Mouse (Mus musculus): ENCODE measurements at regions not wholly inside any gene's neighbourhood (a gene's known extent, or its start where the extent isn't known, plus 50 kb on each side); places are given as distances from the start of the nearest gene placed in this dataset.

DNA sequence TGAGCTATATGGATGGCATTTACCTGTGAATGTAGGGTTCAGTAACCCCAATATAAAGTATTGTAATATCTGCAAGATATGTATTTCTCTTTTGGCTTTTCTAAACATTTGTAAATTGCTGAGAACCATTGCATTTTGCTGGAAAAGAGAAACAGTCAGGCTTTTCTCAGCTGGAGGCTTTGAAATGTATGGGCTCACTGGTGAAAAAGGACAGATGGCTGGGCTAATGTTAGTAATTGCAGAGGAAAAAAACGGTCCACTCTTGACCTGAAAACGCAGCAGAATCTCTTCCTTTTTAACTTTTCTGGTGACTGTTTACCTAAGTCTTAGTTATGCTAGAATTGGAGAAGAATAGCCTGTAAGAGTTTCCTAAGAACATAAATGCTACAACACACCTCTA lies 71.8 kb upstream of the Car10 start:
- no peak for TF ChIP-seq CTCF (conservative IDR thresholded peaks at IDR 0.05 in 1 of 2, IDR thresholded peaks at IDR 0.05 in 1 of 2; ENCODE audit: low read depth in 2 of 2, low read length in 2 of 2)
- no peak for TF ChIP-seq POLR2A (IDR thresholded peaks at IDR 0.05; ENCODE audit: low read depth, low read length)
- TF ChIP-seq E2F4 (IDR thresholded peaks at IDR 0.05; ENCODE audit: insufficient replicate concordance, low read depth, low read length) = no peak
- no peak for TF ChIP-seq EP300 (IDR thresholded peaks at IDR 0.05; ENCODE audit: low read length)
- no peak for TF ChIP-seq HCFC1 (IDR thresholded peaks at IDR 0.05; ENCODE audit: low read depth, low read length)
- no peak for TF ChIP-seq MEF2A (IDR thresholded peaks at IDR 0.05; ENCODE audit: borderline replicate concordance, low read depth, low read length)

All from CH12.LX (cell line).